Mouse (Mus musculus) embryonic fibroblast, embryonic 13.5 days (primary cell): ENCODE results near the gene Nadk2. TPM values are rescaled to one million over a fixed set of nuclear protein-coding genes. Genes with fewer than 3 reads are reported as not detected.

ENCODE experiments used
- H3K27ac ChIP-seq: 2 replicates; pipeline ENCODE4 v1.5.1; 2012; ENCODE audit warnings: low read length, control low read depth, inconsistent platforms; ENCODE audit not compliant: insufficient read depth
- H3K4me1 ChIP-seq: 2 replicates; pipeline ENCODE4 v1.6.1; 2011; ENCODE audit warnings: low read length; ENCODE audit not compliant: control insufficient read depth, insufficient read depth
- H3K4me3 ChIP-seq: 2 replicates; pipeline ENCODE4 v1.5.1; 2011; ENCODE audit warnings: mild to moderate bottlenecking, control low read depth, low read length; ENCODE audit not compliant: insufficient read depth
- CTCF ChIP-seq: IDR thresholded peaks from 2 replicates; pipeline ENCODE4 v1.5.1; 2011; ENCODE audit warnings: mild to moderate bottlenecking, control low read depth, low read length, moderate library complexity, borderline replicate concordance; ENCODE audit not compliant: insufficient read depth
- POLR2A ChIP-seq: IDR thresholded peaks from 2 replicates; pipeline ENCODE4 v1.6.1; 2011; ENCODE audit warnings: low read depth, mild to moderate bottlenecking, control low read depth, low read length, moderate library complexity
- polyA plus RNA-seq: library from polyadenylated mRNA; stranded (reverse); fragments of >200 nt; gene quantifications from 2 replicates; pipeline ENCODE4 v1.2.4, GENCODE M21; 2011; ENCODE audit warnings: low read depth; ENCODE audit not compliant: missing spikeins, insufficient read length

Gene Nadk2
- polyA plus RNA-seq, 1 experiment = 16.8 TPM

- no peak for TF ChIP-seq CTCF
- no peak for TF ChIP-seq POLR2A
- Histone ChIP-seq H3K4me3 (no peak overlapping the region), H3K4me1 (0 out of 2 replicates have a peak, but pooled peaks cover 2% of the 10 kb centered on the region), H3K27ac (no peak overlapping the region)
These were observed 16.4 kb downstream of the Nadk2 start for GRCm38 (mm10) chr15:9087421-9087820.

GRCm38 (mm10) chr15:9087895-9088682 is 17.0 kb downstream of the Nadk2 start:
- H3K27ac ChIP-seq = no peak overlapping the region
- H3K4me1 ChIP-seq = 0 out of 2 replicates have a peak, but pooled peaks cover 2% of the 10 kb centered on the region
- TF ChIP-seq POLR2A (no peak), CTCF (no peak)
- H3K4me3 ChIP-seq = no peak overlapping the region

- Histone ChIP-seq H3K4me3 (no peak overlapping the region), H3K27ac (no peak overlapping the region), H3K4me1 (0 out of 2 replicates have a peak, but pooled peaks cover 2% of the 10 kb centered on the region)
- TF ChIP-seq CTCF = no peak
- no peak for TF ChIP-seq POLR2A
These were observed 17.6 kb downstream of the Nadk2 start for GRCm38 (mm10) chr15:9088683-9089072.

- no peak for TF ChIP-seq POLR2A
- no peak for TF ChIP-seq CTCF
- 0 out of 2 replicates have a peak, but pooled peaks cover 2% of the 10 kb centered on the region for H3K4me1 ChIP-seq
- no peak overlapping the region for H3K4me3 ChIP-seq
- H3K27ac ChIP-seq = no peak overlapping the region
These were observed 18.2 kb downstream of the Nadk2 start for GRCm38 (mm10) chr15:9089136-9089720.

- no peak overlapping the region for H3K4me3 ChIP-seq
- H3K27ac ChIP-seq = no peak overlapping the region
- no peak for TF ChIP-seq CTCF
- no peak for TF ChIP-seq POLR2A
- H3K4me1 ChIP-seq = 0 out of 2 replicates have a peak, but pooled peaks cover 2% of the 10 kb centered on the region
These were observed 19.6 kb downstream of the Nadk2 start for GRCm38 (mm10) chr15:9090662-9091061.

- H3K4me1 ChIP-seq = no peaks in the 10 kb centered on the region
- no peak overlapping the region for H3K4me3 ChIP-seq
- no peak for TF ChIP-seq CTCF
- TF ChIP-seq POLR2A = no peak
- H3K27ac ChIP-seq = no peak overlapping the region
These were observed 22.7 kb downstream of the Nadk2 start for GRCm38 (mm10) chr15:9093598-9094365.

- Histone ChIP-seq H3K4me3 (no peak overlapping the region), H3K4me1 (no peaks in the 10 kb centered on the region), H3K27ac (no peak overlapping the region)
- TF ChIP-seq CTCF (no peak), POLR2A (no peak)
These were observed 23.3 kb downstream of the Nadk2 start for GRCm38 (mm10) chr15:9094366-9094750.

GRCm38 (mm10) chr15:9096865-9097264 is 25.8 kb downstream of the Nadk2 start:
- Histone ChIP-seq H3K27ac (no peak overlapping the region), H3K4me3 (no peak overlapping the region), H3K4me1 (no peaks in the 10 kb centered on the region)
- TF ChIP-seq CTCF = no peak
- no peak for TF ChIP-seq POLR2A

- H3K4me1 ChIP-seq = no peaks in the 10 kb centered on the region
- H3K27ac ChIP-seq = no peak overlapping the region
- TF ChIP-seq POLR2A (no peak), CTCF (no peak)
- no peak overlapping the region for H3K4me3 ChIP-seq
These were observed 29.5 kb downstream of the Nadk2 start for GRCm38 (mm10) chr15:9100446-9101077.
